17 mouse cellular contexts compared by ENCODE assay signal in the genomic region with DNA sequence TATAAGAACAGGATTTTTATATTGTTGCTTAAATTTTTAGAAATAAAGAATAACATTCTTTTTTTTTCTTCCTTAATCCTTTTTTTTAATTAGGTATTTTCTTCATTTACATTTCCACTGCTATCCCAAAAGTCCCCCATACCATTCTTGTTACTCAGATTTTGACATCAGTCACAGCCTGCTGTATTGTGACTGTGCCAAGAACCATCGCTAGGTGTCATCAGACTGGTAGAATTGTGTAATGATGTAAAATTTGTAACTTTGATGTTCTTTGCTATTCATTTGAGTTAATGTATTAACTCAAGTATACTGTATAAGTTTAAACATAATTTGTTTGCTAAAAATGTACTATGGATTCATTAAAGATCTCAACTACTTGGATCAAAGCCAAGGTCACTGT.
"Had no signal": no experiment of that assay in that cellular context is flagged by ENCODE, and none has a peak within 500 bp of the region (broad histone marks: within the 10 kb centered on the region; RNA-seq: fewer than 3 reads in every experiment).

No protein-coding gene starts in this region.

- H3K4me3 ChIP-seq: left cerebral cortex, adult 2 months; liver, embryonic 13.5 days; midbrain, embryonic 12.5 days; midbrain, embryonic 15.5 days; myocyte; neural tube, embryonic 13.5 days had no signal

- H3K9ac ChIP-seq: liver, embryonic 13.5 days; midbrain, embryonic 12.5 days; midbrain, embryonic 15.5 days; neural tube, embryonic 13.5 days had no signal

- DNase-seq: kidney, adult 2 months; kidney, postnatal 14 days; kidney, postnatal 4 days; layer of hippocampus, adult 9-11 months; layer of hippocampus, postnatal 36 days; liver, embryonic 13.5 days; lung, adult 2 months; lung, postnatal 14 days; lung, postnatal 4 days; retina, postnatal 1 day; thymus, adult 18-20 months; thymus, postnatal 36 days had no signal

- H3K36me3 ChIP-seq: liver, embryonic 13.5 days; midbrain, embryonic 12.5 days; midbrain, embryonic 15.5 days; neural tube, embryonic 13.5 days had no signal

- H3K9me3 ChIP-seq: liver, embryonic 13.5 days; midbrain, embryonic 12.5 days; midbrain, embryonic 15.5 days; neural tube, embryonic 13.5 days had no signal

- H3K27ac ChIP-seq: left cerebral cortex, adult 2 months; liver, embryonic 13.5 days; midbrain, embryonic 12.5 days; midbrain, embryonic 15.5 days; neural tube, embryonic 13.5 days had no signal

- H3K27me3 ChIP-seq: liver, embryonic 13.5 days; midbrain, embryonic 12.5 days; midbrain, embryonic 15.5 days; neural tube, embryonic 13.5 days had no signal

- H3K4me1 ChIP-seq: liver, embryonic 13.5 days; midbrain, embryonic 12.5 days; midbrain, embryonic 15.5 days; neural tube, embryonic 13.5 days had no signal
